Mouse (Mus musculus) ovary, adult 18-20 months (tissue): ENCODE results near the gene Atp7a.
A peak's percentile ranks its signal among the peaks of the same experiment; 100 is the strongest.
"Not testable (repeated sequence)": the region's sequence is repeated elsewhere in the genome, so short reads cannot be mapped to it uniquely, and the experiment has no call there.

Experiments
- DNase-seq: peaks from one replicate; pipeline ENCODE4 v3.0.0; 2022; ENCODE audit warnings: low spot score, mixed read lengths

Atp7a gene

DNA sequence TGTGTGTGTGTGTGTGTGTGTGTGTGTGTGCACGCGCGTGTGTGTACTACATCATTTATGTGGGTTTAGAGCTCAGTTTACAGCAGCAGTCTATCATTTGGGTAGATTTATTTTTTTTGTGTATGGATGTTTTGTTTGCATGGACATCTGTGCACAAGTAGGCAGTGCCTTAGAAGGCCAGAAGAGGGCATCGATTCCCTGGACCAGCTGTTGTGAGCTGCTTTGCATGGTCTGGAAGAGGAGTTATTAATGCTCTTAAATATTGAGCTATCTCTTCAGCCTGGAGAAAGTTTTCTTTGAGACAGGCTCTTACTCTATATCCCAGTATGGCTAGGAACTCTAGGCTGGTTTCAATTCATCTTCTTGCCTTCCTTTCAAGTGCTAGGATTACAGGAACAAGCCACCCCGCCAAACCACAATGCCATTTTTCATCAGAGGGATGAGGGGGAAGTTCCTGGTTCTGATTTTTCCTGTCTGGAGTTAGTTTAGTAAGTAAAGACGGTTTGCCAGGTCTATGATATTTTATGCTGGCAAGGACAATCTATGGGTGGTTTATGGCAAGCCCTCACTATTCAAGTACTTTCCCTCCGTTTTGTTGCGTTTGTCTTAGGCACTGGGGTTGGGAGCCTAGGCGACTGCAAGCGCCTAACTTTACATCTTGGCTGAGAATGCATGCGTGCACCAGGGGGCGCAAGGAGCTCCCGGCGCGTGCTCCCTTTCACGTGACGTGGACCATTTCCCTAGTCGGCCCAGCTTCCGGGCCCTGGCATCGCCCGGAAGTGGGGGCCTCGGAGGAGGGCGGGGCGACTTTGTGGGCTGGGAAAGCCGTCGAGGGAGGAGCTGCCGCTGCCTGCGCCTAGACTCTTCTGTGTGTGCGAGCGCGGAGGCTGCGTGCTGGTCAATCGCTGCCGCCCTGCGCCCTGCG is at the start of gene Atp7a:
Gene Atp7a (plus strand): TSS at position 859 of the 925 bp plus-strand sequence.
- DNase-seq = peak; percentile 86

DNA sequence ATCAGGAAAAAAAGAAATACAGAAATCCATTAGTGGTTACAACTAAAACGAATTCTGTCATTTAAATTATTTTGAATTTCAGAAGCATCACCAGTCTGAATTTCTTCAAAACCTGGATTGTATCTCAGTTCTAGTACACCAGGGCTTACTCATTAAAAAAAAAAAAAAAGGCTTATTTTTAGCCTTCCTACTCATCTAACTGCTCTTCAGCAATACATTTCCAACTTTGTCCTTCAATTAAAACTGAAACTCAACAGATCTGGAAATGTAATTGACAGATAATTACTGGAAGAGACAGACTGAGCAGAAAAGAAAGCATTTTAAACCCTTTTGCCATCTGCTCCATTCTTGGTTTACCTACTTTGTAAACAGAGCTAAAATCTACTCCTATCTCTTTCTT is 25.5 kb upstream of the Atp7a start:
- no peak for DNase-seq

DNA sequence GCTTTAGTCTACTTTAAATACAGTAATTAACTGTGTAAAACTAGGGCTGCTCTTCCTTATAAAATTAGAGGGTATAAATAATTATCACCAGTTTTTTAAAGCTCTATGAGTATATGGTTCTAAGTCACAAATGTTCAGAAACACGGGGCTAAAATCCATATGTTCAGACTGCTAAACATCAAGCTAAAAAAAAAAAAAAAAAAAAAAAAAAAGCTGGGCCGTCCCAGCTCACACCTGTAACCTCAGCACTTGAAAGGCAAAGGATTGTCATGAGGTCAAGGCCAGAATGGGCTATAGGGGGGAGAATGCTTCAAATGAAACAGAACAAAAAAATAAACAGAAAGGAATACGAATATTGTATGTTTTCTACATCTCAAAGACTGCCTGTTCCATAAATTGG is 16.3 kb upstream of the Atp7a start:
- DNase-seq = no peak

DNA sequence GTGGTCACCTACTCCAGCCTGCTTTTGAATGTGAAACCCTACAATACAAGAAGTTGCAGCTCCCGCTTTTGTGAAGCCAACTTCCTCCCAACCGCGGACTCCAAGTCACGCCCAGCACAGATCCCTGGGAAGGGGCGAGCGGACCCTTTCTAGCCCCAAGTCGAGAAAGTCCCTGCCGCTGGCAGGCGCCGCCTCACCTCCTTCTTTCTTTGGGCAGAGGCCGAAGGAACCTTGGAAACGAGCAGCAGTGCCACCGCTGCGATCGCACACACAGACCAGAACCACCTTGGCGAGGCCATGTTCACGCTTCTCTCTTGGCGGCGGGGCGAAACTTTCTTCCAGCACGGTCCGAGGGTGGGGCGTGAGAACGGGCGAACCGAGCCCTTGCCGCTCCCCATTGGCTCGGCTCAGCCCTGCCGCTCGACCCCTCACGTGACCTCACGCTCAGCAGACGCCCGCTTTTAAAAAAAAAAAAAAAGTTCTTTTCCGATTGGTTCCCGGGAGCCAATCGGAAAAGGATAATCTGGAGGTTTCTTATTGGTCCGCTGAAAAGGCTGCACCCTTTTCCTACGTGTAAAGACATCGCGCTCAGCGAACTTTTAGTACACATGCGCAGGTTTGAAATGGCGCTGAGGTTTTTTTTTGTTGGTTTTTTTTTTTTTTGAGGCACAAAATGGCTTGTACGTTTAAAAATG is 15.5 kb upstream of the Atp7a start, which contains the start of gene Magt1:
Gene Magt1 (minus strand): TSS at position 442 of the 695 bp plus-strand sequence.
- peak; percentile 85 for DNase-seq

DNA sequence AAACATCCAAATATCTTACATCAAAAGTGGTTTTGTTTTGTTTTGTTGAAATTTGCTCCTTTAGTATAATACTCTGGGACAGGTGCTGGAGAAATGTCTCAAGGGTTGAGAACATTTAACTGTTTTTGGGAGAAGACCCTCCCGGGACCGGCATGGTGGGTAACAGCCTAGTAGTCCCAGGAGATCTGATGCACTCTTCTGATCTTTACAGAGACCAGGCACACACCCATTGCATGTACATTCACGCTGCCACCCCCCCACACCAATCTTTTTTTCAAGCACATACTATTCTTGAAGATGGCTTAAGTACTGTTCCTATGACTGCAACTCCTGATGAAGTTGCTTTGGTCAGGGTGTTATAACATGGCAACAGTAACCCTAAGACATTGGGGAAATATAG is 14.5 kb upstream of the Atp7a start:
- no peak for DNase-seq

DNA sequence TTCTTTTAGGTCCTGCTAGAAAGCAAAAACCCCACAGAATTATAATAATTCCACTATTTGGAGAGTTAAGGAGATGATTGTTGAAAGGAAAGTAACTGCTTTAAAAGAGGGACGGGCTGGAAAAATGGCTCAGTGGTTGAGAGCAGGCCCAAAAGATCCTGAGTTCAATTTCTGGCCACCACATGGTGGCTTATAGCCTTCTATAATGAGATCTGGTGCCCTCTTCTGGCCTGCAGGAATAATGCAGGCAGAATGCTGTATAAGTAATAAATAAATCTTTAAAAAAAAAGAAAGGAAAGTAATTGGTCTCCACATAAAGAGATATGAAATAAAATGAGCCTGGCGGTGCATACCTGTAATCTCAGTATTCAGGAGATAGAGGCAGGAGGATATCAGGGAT is 13.9 kb upstream of the Atp7a start:
- no peak for DNase-seq

DNA sequence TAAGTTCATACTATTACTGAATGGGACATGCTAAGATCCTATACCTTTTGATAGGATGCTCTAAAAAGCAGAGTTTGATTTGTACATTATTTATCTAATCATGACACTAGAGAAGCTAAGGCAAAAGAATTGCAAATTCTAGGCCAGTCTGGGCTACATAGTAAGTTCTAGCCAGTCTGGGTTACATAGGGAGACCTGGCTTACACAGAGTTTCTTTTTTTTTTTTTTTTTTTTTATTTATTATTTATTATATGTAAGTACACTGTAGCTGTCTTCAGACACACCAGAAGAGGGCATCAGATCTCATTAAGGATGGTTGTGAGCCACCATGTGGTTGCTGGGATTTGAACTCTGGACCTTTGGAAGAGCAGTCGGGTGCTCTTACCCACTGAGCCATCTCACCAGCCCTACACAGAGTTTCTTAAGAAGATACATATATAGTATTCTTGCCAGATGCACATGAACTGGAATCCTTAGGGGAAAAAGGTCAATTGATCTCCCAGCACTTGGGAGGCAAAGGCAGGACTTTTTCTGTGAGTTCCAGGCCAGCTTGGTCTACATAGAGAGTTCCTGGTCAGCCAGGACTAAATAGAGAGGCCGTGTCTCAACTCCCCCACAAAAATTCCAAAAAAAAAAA is 12.2 kb upstream of the Atp7a start:
- not testable (repeated sequence) for DNase-seq

DNA sequence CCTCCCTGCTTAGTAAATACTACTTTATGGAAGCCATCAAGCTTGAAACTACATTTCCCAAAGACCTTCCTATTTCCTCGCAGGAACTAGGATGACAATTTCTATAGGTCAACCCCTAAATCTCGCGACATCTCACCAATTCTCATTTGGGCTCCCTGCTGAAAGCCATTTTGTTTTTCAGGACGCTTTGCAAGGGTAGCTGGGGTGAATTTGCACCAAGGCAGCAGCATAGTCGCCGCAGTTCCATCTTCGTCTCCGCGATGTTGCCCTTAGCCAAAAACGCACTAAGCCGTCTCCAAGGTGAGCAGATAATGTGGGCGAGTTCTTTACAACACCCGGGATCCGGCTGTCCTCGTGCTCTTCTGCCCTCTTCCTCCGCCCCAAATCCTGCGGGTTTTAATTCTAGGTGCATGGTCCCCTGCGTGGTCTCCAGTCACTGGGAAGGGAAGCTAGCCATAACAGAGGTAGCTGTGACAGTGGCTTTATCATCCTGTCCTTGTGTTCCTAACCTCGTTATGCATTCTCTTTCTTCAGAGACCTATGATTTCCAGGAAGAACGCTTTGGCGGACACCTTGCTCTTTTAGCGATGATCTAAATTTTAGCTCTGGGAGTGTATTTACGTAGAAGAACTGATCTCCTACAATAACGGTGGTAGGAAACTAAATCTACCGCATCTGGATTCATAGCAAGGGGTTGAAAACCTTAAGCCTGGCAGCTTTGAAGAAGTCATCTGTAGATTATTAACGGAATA is 11.3 kb upstream of the Atp7a start, which contains the start of gene Cox7b:
Gene Cox7b (plus strand): TSS at position 130 of the 752 bp plus-strand sequence.
- DNase-seq = peak; percentile 59

DNA sequence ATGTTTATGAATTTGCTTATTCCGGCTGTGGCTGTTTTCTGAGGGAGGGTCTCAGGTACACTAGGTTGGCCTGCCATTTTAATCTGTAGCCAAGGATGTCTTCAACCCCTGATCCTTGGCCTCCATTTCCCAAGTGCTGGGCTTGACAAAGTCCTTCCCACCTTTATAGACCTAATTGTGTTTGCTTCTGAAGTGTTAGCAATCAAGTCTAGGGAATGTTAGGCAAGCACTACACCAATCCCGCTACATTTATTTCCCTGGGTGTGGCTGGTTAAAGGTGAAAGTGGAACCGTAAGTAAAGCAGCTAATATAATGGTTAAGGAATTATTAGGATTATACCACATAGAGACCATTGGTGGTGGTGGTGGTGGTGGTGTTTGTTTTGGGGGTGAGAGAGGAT is 10.0 kb upstream of the Atp7a start:
- DNase-seq = no peak

DNA sequence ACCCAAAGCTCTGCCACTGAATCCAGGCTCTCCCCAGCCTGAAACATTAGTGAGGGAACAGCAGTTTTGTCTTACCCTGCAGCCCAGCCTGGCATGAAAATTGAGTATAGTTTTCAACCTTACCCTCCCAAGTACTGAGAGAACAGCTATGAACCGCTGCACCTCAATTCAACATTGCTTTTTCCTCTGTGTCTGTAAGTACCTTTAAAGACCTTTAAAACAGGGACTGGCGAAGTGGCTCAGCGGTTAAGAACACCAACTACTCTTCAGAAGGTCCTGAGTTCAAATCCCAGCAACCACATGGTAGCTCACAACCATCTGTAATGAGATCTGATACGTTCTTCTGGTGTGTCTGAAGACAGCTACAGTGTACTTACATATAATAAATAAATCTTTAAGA is 9.6 kb upstream of the Atp7a start:
- DNase-seq = no peak

DNA sequence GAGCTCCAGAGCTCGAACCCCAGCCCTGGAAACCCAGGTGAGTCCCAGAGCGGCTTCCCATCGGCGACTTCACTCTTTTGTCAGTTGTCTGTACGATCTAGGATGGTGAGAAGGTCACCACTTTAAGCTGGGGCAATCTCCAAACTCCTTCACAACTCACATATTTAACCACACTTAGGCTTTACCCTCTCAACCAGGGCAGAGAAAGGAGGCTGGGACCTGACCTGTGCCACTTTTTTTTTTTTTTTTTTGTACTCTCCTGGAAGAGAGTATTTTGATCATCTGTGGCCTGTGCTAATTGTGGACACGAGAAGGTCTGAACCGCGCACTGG is 233 bp downstream of the Atp7a start:
- no peak for DNase-seq

DNA sequence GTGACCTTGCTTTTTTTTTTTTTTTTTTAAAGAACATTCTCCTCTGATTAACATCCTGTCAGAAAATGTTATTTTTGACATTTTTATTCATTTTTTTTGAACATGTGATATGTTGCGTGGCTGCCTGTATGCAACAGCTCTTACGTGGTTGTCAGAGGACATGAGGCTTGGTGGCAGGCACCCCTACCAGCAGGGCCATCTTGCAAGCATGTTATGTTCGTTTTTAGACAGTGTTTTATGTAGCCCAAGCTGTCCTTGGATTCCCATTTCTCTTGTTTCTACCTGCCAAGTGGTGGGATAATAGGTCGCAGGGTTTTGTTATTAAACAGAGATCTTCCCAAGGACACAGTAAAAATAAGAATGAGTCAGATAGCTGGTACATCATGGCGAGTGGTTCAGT is 3.1 kb downstream of the Atp7a start:
- no peak for DNase-seq

DNA sequence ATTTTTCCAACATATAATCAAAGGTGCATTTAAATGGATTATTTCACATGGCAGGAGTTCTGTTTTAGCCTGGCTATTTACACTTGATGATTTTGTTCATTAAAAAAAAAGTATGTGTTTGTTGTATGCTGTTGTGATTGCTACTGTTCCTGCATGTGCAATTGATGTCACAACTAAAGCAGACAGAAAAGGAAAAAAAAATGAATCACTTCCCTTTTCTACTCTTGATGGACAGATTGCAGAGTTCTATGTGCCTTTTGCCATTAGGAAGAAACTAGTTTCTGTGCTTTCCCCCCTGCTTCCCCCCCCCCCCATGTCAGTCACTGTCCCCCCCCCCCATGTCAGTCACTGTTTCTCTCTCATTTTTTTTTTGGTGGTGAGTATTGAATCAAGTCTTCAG is 4.0 kb downstream of the Atp7a start:
- no peak for DNase-seq

DNA sequence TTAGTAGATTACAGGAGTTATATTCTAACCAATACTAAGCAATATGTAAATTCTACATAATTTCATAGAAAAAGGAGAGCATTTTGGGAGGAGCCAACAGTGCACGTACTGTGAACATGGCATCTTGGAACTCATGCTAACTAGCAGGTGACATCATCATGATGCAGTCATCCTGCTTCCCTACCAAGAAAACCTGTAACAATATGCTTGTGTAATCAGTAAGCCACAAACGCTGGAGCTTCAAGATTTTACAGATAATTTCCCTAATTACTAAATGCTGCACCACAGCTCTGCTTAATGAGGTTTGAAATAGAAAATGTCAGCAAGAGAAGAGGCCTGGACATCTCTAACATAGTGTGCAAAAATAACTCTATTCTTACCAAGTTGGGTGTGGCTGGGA is 8.7 kb downstream of the Atp7a start:
- no peak for DNase-seq

DNA sequence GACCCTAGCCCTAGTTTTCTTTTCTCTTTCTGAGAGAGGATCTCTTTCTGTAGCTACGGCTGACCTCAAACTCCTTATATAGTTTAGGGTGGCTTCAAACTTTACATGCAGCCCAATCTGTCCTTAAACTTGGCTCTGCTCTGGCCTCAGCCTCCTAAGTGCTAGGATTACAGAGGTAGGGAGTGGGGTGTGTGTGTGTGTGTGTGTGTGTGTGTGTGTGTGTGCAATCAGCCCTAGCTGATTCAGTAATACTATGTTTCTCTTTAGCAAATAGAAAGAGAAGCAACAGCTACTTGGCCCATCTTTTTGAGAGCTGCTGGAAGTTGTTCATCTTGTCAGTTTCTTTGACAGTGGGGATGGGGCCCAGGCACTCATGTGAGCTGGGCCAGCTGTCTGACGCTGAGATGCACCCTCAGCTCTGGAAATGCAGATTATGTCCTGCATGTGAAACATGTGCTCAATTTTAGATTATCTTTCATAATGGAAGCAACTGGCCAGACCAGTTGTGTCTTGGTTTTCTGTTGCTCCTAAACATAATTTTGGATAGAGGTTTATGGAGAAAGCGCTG is 10.2 kb downstream of the Atp7a start:
- DNase-seq = no peak

DNA sequence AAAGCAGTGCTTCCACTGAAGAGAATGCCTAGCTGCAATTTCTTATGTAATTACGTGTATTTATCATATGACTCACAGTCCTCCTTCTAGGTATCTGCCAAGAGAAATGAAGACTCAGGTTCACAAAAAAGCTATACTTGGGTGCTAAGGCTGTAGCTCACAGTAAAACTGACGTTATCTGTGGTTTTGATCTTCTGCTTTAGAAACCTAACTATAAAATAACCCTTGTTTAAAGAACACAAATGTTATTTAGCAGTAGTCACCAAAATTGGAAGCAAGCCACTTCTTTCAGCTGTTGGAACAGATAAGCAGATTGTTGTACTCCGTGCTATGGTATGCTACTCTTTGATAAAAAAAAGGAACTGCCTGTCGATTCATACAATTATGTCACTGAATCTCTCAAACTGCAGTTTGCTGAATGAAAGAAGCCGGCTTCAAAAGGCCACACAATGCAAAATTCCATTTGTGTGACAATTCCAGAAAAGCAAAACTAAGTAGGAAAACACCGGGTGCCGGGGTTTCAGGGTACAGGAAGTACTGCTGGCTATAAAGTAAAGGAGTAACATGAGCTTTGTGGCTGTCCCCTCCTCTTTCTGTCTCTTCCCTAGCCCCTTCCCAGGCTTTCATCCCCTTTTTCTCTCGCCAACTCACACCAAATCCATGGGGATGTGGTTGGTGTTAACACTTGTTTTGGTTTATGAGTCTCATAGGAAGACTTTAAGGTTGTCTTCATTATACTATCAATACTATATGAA is 17.0 kb downstream of the Atp7a start:
- DNase-seq = no peak

DNA sequence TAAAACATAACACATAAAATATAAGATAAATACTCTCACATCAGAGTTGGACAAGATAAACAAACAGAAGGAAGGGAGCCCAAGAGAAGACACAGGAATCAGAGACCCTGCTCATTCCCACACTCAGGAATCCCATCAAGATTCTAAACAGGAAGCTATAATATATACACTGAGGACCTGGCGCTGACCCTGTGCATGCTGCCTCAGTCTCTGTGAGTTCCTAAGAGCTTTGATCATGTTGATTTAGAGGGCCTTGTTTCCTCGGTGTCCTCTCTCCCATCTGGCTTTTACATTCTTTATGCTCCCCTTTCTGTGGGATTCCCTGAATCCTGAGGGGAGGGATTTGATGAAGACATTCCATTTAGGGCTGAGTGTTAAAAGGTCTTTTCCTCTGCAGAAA is 18.4 kb downstream of the Atp7a start:
- no peak for DNase-seq

DNA sequence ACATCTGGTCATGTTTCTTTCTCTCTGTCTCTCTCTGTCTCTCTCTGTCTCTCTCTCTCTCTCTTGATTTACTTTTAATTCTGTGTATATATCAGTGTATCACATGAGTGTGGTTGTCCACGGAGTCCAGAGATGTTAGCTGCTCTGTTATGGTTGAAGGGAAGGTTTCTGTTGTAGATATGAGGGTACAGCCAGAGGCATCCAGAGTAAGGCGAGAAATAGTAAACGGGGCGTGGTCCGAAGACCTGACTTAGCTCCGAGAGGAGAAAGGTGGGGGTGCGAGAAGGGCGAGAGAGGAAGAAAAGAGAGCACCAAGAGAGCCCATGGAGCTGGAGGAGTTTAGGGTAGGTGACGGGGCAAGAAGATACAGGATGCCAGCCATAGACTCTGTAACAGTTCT is 18.9 kb downstream of the Atp7a start:
- DNase-seq = no peak

DNA sequence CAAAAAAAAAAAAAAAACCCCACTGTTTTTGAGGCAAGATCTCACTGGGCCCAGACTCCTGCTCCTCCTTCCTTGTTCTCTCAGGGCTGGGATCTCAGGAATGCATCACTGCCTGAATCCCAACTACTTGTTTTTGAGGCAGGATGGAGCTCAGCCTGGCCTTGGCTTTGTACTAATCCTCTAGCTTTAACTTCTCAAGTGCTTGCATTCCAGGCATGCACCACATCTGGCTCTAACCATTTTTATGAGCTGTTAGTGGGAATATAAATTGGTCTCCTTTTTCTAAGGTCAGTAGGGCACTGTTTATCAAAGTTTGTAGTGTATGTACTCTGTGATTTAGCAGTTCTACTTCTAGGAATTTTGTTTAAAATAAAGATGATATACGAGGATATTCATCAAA is 21.1 kb downstream of the Atp7a start:
- no peak for DNase-seq

DNA sequence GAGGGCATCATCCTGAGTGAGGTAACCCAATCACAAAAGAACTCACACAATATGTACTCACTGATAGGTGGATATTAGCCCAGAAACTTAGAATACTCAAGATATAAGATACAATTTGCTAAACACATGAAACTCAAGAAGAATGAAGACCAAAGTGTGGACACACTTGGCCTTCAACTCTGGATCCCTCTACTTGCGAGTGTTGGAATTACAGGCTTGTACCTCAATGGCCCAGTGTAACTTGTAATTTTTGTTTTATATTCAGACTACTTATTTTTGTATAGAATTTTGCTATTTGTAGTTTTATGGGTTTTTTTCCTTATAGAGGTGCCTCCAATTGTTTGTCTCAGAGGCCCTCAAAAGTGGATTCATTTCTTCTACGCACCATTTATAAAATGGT is 50.8 kb downstream of the Atp7a start:
- not testable (repeated sequence) for DNase-seq

DNA sequence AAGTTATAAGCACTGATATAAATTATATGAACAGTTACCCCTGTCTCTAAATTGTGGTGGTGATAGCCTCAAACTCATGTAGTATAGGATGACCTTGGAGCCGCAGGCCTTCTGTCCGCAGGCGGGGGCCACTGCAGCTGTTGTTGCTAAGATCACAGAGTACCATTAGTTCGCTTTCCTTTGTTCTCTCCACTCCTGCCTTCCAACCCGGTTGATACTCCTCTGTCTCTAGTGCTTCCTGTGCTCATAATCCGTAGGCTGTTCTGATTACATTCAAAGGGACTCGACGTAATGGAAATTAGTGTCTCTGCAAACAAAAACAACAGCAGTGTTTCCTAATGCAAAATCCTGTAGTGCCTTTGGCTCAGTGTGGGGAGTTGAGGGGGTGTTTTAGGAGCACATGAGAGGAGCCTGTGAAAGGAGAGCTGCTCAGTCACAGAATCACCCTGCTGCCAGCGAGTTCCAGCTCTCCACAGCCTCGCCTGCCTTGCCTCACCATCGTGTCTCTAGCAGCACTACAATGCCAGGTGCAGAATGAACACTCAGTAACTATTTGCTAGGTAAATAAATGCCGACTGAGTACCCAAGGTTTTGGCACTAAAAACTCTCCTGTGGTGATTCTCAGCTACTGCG is 53.9 kb downstream of the Atp7a start:
- no peak for DNase-seq
